Mouse (Mus musculus) lung, embryonic 16.5 days (tissue): ENCODE measurements around the gene Sorcs3. TPM values are rescaled to one million over a fixed set of nuclear protein-coding genes. Genes with fewer than 3 reads are reported as not detected.

Experiments used
- ATAC-seq: fragments of 200-750 bp; cut with Nextera tagmentation; 2 replicates; pipeline ENCODE4 v1.8.0; 2017; ENCODE audit warnings: low read depth, mild to moderate bottlenecking, moderate library complexity
- H3K27ac ChIP-seq: fragments of 300-500 bp; sonication (generic); 2 replicates; pipeline ENCODE4 v1.5.1; 2014; ENCODE audit warnings: mild to moderate bottlenecking, control low read depth, low read length
- H3K27me3 ChIP-seq: fragments of 300-500 bp; sonication (generic); 2 replicates; pipeline ENCODE4 v1.6.1; 2014; ENCODE audit warnings: low read depth, low read length, mixed read lengths; ENCODE audit not compliant: control insufficient read depth, insufficient read depth
- H3K36me3 ChIP-seq: fragments of 300-500 bp; sonication (generic); 2 replicates; pipeline ENCODE4 v1.6.1; 2014; ENCODE audit warnings: low read length; ENCODE audit not compliant: control insufficient read depth, insufficient read depth
- H3K4me1 ChIP-seq: fragments of 300-500 bp; sonication (generic); replicated peaks from 2 replicates; pipeline ENCODE4 v1.6.1; 2014; ENCODE audit warnings: low read length, mixed read lengths; ENCODE audit not compliant: control insufficient read depth, insufficient read depth
- H3K4me2 ChIP-seq: fragments of 300-500 bp; sonication (generic); 2 replicates; pipeline ENCODE4 v1.6.1; 2014; ENCODE audit warnings: low read depth, low read length, control low read depth
- H3K4me3 ChIP-seq: fragments of 300-500 bp; sonication (generic); 2 replicates; pipeline ENCODE4 v1.5.1; 2014; ENCODE audit warnings: mild to moderate bottlenecking, low read length, control low read depth
- H3K9ac ChIP-seq: fragments of 300-500 bp; sonication (generic); 2 replicates; pipeline ENCODE4 v1.6.1; 2014; ENCODE audit warnings: low read length, control low read depth
- H3K9me3 ChIP-seq: fragments of 300-500 bp; sonication (generic); 2 replicates; pipeline ENCODE4 v1.6.1; 2016; ENCODE audit warnings: low read length; ENCODE audit not compliant: control insufficient read depth
- WGBS: fragments of 180-500 bp; shearing (Covaris S2); extraction: QIAGEN DNeasy Blood & Tissue Kit; methylation state at CpG from one replicate; pipeline ENCODE4 v1.1.7; 2014; 5-methylcytosine and 5-hydroxymethylcytosine counted together
- polyA plus RNA-seq: library from polyadenylated mRNA; unstranded; fragments of >200 nt; fragmentation: Nextera tagmentation; extraction: Ambion mirVana; gene quantifications from 2 replicates; pipeline ENCODE4 v1.2.1, GENCODE M21; 2015

Sorcs3 gene
- polyA plus RNA-seq, 1 experiment from 2014 or later: 0.20 TPM

GRCm38 (mm10) chr19:48834342-48834741 lies 628.5 kb downstream of the Sorcs3 start:
- Histone ChIP-seq H3K9ac (no peak overlapping the region), H3K4me1 (no peaks in the 10 kb centered on the region), H3K9me3 (no peaks in the 10 kb centered on the region), H3K4me3 (no peak overlapping the region), H3K27ac (no peak overlapping the region), H3K36me3 (no peaks in the 10 kb centered on the region), H3K4me2 (no peak overlapping the region), H3K27me3 (no peaks in the 10 kb centered on the region)
- WGBS: 67% methylated on average over 3 of the region's 3 CpGs
- no peak for ATAC-seq

DNA sequence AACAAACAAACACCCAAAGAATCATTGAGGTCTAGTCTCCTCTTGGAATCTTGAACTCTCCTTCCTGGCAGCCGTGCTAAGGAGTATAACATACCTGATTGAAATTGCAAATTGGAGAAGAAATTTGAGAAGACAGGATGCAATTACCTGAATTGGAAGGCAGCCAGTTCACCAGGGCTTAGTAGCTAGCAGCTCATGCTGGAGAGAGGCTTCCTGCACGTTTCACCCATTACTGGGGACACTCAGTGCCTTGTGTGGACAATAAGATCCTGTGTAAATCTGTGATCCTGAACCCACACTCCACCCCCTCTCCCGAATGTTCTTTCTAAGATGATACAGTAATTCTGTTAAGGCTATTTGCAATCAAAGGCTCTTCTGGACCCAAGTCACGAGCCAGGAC lies 633.6 kb downstream of the Sorcs3 start:
- Histone ChIP-seq H3K9ac (no peak overlapping the region), H3K9me3 (0 out of 2 replicates have a peak, but pooled peaks cover 2% of the 10 kb centered on the region), H3K4me2 (no peak overlapping the region), H3K27ac (no peak overlapping the region), H3K4me1 (no peaks in the 10 kb centered on the region), H3K4me3 (no peak overlapping the region), H3K27me3 (no peaks in the 10 kb centered on the region), H3K36me3 (no peaks in the 10 kb centered on the region)
- 61% methylated on average over 4 of the region's 4 CpGs for WGBS
- no peak for ATAC-seq

DNA sequence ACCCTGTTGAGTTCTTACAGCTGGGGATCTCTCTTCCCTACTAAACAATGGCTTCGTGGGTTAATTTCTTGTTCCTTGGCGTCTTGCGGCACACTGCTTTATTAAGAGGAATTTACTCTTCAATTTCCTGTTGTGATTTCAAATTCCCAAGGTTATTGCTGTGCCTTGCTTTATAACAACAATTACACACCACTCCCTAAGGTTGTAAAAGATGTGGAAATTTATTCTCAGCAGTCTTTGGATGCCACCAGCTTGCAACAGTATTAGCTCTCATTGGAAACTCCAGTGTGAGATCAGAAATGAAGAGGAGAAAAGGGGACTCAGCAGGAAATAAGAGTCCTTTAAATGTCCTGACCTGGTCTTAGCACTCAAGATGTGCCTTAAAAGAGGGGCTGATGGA lies 641.9 kb downstream of the Sorcs3 start:
- H3K9me3 ChIP-seq: 0 out of 2 replicates have a peak, but pooled peaks cover 2% of the 10 kb centered on the region
- H3K4me2 ChIP-seq: no peak overlapping the region
- H3K4me1 ChIP-seq: no peaks in the 10 kb centered on the region
- no peak overlapping the region for H3K27ac ChIP-seq
- no peaks in the 10 kb centered on the region for H3K27me3 ChIP-seq
- H3K4me3 ChIP-seq: no peak overlapping the region
- WGBS: 85% methylated on average over 3 of the region's 3 CpGs
- no peak for ATAC-seq
- no peaks in the 10 kb centered on the region for H3K36me3 ChIP-seq
- H3K9ac ChIP-seq: no peak overlapping the region

GRCm38 (mm10) chr19:48850466-48850865 lies 644.6 kb downstream of the Sorcs3 start:
- H3K36me3 ChIP-seq: no peaks in the 10 kb centered on the region
- no peaks in the 10 kb centered on the region for H3K9me3 ChIP-seq
- H3K4me3 ChIP-seq: no peak overlapping the region
- H3K4me2 ChIP-seq: no peak overlapping the region
- no peaks in the 10 kb centered on the region for H3K27me3 ChIP-seq
- no peaks in the 10 kb centered on the region for H3K4me1 ChIP-seq
- H3K9ac ChIP-seq: no peak overlapping the region
- 70% methylated on average over 1 of the region's 1 CpGs for WGBS
- H3K27ac ChIP-seq: no peak overlapping the region
- no peak for ATAC-seq
